Mouse (Mus musculus) liver, adult 2 months (tissue): ENCODE measurements around the gene Zfp697. TPM values are rescaled to one million over a fixed set of nuclear protein-coding genes. Genes with fewer than 3 reads are reported as not detected.
A peak's percentile ranks its signal among the peaks of the same experiment; 100 is the strongest.

Experiments
- DNase-seq: peaks from one replicate; pipeline ENCODE4 v3.0.0-alpha.2; 2011; ENCODE audit warnings: low read depth, low spot score; ENCODE audit errors: extremely low read depth
- H3K27ac ChIP-seq: fragments of 200-500 bp; replicated peaks from 2 replicates; pipeline ENCODE4 v1.5.1; 2012; ENCODE audit warnings: low read depth, mild to moderate bottlenecking, control low read depth, inconsistent platforms, low read length; ENCODE audit not compliant: insufficient read depth
- H3K27me3 ChIP-seq: fragments of 200-500 bp; 2 replicates; pipeline ENCODE4 v1.6.1; 2012; ENCODE audit warnings: mild to moderate bottlenecking, moderate library complexity, low read length, inconsistent platforms; ENCODE audit not compliant: control insufficient read depth, insufficient read depth
- H3K36me3 ChIP-seq: fragments of 200-500 bp; 2 replicates; pipeline ENCODE4 v1.6.1; 2012; ENCODE audit warnings: low read length, inconsistent platforms; ENCODE audit not compliant: control insufficient read depth, insufficient read depth
- H3K4me1 ChIP-seq: fragments of 200-500 bp; 2 replicates; pipeline ENCODE4 v1.6.1; 2011; ENCODE audit warnings: low read length; ENCODE audit not compliant: control insufficient read depth, insufficient read depth
- H3K4me3 ChIP-seq: fragments of 200-500 bp; 2 replicates; pipeline ENCODE4 v1.5.1; 2011; ENCODE audit warnings: low read depth, mild to moderate bottlenecking, control low read depth, low read length, moderate library complexity; ENCODE audit not compliant: insufficient read depth
- H3K79me2 ChIP-seq: fragments of 200-500 bp; 2 replicates; pipeline ENCODE4 v1.6.1; 2012; ENCODE audit warnings: inconsistent platforms, mild to moderate bottlenecking, low read length, moderate library complexity; ENCODE audit not compliant: control insufficient read depth, insufficient read depth
- H3K9ac ChIP-seq: fragments of 200-500 bp; 2 replicates; pipeline ENCODE4 v1.6.1; 2012; ENCODE audit warnings: low read depth, mild to moderate bottlenecking, control low read depth, inconsistent platforms, low read length
- CTCF ChIP-seq: fragments of 200-500 bp; IDR thresholded peaks from 2 replicates; pipeline ENCODE4 v1.5.1; 2011; ENCODE audit warnings: low read depth, low read length, control low read depth
- POLR2A ChIP-seq: fragments of 200-500 bp; IDR thresholded peaks from 2 replicates; pipeline ENCODE4 v1.6.1; 2011; ENCODE audit warnings: low read length, control low read depth; ENCODE audit not compliant: insufficient read depth; ENCODE audit errors: extremely low read depth
- WGBS: fragments of 180-500 bp; shearing (Covaris S2); methylation state at CpG from one replicate; pipeline ENCODE4 v1.1.7; 2018; 5-methylcytosine and 5-hydroxymethylcytosine counted together
- polyA plus RNA-seq: library from polyadenylated mRNA; depleted of rRNA; stranded (reverse); fragments of >200 nt; gene quantifications from 2 replicates; pipeline ENCODE4 v1.2.3, GENCODE M21; 2012
- total RNA-seq: library from RNA; depleted of rRNA; stranded (reverse); fragments of >200 nt; gene quantifications from 2 replicates; pipeline ENCODE4 v1.2.3, GENCODE M21; 2014

Gene Zfp697
- total and polyA plus RNA-seq, 2 experiments: 1.2 to 1.3 TPM

DNA sequence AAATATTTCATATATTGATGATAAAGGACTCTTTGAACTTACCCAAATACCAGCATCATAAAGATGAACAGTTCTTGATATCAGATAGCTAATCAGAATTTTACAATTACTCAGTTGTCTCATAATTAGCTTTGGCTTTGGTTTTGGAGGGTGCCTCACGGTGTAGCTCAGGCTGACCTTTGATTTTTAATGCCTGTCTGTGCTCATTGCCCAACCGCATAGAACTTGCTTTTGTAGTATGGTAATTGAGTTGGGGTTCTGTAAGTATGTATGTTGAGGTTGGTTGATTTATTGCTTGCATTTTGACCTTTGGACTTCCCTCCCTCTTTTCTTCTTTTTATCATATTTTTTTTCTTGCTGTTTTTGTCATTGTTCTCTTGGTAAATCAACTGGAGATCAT lies 31.5 kb downstream of the Zfp697 start:
- DNase-seq: no peak
- Histone ChIP-seq H3K4me3 (no peak overlapping the region), H3K4me1 (no peaks in the 10 kb centered on the region; the same call in 1 of the 2 replicates), H3K27me3 (no peaks in the 10 kb centered on the region), H3K79me2 (no peaks in the 10 kb centered on the region), H3K36me3 (no peaks in the 10 kb centered on the region), H3K9ac (no peak overlapping the region), H3K27ac (no peak overlapping the region)
- TF ChIP-seq POLR2A (no peak), CTCF (no peak)
- WGBS: 42% methylated on average over 2 of the region's 2 CpGs

DNA sequence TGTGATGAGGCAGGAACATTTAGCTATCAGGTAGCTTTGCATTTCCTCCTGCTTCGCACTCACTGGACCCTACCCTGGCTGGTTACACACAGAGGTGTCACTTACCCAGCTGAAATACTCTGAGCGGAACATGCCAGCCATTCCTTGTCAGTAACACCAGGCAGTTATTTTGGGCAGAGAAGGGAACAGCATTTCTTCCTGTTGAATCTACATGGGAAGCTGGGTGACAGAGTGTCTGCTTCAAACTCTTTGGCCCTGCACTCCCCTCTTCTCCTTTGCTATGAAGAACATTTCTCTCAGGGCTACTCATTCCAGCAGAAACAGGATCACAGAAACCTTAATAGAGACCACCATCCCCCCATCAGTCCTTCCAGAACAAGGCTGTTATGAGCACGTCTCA lies 32.0 kb downstream of the Zfp697 start:
- no peak for DNase-seq
- WGBS: 83% methylated on average over 3 of the region's 3 CpGs
- H3K27ac ChIP-seq: no peak overlapping the region

DNA sequence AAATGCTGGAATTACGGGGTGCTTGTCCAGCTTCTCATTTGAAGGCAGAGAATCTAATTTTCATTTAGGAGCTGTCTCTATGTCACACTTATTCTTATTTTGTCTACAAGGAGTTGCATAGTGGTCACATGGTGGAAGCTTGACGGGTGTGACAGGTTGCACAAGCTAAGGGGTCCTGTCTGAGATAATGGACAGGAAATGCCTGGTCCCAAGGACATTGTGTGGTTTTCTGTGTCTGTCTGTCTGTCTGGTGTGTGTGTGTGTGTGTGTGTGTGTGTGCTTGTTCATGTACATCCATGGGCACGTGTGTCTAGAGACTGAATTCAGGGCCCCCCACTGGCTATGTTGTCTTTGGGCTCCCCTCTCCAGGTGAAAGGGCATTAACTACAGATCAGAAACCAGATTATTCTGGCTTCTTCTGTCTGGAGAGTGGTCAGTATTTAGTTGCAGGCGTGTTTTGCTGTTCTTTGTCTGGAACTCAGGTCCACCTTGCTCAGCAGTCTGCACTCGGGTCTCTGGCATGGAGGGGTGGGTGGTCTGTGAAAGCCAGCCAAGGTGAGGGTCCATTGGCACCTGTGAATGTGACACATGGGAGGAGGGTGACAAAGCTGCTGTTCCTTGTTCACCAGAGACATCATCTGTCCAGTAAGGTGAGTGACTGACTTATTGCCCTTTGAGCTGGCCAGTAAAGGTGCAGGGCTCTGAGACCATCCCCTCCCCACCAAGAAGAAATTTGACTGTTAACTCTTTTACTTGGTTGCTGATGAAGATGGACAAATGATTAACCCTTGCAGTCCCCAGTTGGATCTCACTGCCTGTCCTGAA lies 34.4 kb downstream of the Zfp697 start:
- TF ChIP-seq CTCF (no peak), POLR2A (no peak)
- DNase-seq: no peak
- Histone ChIP-seq H3K4me1 (no peaks in the 10 kb centered on the region; the same call in 1 of the 2 replicates), H3K27me3 (no peaks in the 10 kb centered on the region), H3K79me2 (no peaks in the 10 kb centered on the region), H3K36me3 (no peaks in the 10 kb centered on the region), H3K9ac (no peak overlapping the region), H3K4me3 (no peak overlapping the region), H3K27ac (no peak overlapping the region)
- WGBS: 76% methylated on average over 5 of the region's 5 CpGs

More for the DNA sequence above, 32.0 kb downstream of the Zfp697 start:
- H3K79me2 ChIP-seq: no peaks in the 10 kb centered on the region
- no peak overlapping the region for H3K9ac ChIP-seq
- H3K36me3 ChIP-seq: no peaks in the 10 kb centered on the region
- H3K4me3 ChIP-seq: no peak overlapping the region
- no peak for TF ChIP-seq POLR2A
- no peak for TF ChIP-seq CTCF
- no peaks in the 10 kb centered on the region; the same call in 1 of the 2 replicates for H3K4me1 ChIP-seq
- H3K27me3 ChIP-seq: no peaks in the 10 kb centered on the region

DNA sequence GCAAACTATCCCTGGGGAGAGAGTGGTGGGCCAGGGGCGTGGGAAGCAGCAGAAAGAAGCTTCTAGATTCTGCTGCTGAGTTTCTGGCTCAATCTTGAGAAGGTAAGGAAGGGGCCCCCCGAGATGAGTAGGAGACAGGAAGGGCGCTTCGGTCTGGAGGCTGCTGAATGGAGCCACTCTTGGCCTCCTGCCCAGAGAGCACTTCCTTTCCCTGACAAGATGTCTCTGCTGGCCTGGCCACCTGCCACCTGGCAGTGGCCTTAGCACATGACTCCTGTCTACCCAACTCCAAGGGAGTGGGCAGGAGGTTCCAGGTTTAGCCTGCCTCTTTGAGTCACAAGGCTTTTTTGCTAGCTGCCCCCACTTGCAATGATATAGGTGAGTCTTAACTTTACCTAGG lies 35.1 kb downstream of the Zfp697 start:
- TF ChIP-seq POLR2A (no peak), CTCF (no peak)
- Histone ChIP-seq H3K27me3 (no peaks in the 10 kb centered on the region), H3K4me1 (no peaks in the 10 kb centered on the region; the same call in 1 of the 2 replicates), H3K79me2 (no peaks in the 10 kb centered on the region), H3K27ac (no peak overlapping the region), H3K4me3 (no peak overlapping the region), H3K36me3 (no peaks in the 10 kb centered on the region), H3K9ac (no peak overlapping the region)
- WGBS: 60% methylated on average over 4 of the region's 4 CpGs
- DNase-seq: peak; percentile 22

DNA sequence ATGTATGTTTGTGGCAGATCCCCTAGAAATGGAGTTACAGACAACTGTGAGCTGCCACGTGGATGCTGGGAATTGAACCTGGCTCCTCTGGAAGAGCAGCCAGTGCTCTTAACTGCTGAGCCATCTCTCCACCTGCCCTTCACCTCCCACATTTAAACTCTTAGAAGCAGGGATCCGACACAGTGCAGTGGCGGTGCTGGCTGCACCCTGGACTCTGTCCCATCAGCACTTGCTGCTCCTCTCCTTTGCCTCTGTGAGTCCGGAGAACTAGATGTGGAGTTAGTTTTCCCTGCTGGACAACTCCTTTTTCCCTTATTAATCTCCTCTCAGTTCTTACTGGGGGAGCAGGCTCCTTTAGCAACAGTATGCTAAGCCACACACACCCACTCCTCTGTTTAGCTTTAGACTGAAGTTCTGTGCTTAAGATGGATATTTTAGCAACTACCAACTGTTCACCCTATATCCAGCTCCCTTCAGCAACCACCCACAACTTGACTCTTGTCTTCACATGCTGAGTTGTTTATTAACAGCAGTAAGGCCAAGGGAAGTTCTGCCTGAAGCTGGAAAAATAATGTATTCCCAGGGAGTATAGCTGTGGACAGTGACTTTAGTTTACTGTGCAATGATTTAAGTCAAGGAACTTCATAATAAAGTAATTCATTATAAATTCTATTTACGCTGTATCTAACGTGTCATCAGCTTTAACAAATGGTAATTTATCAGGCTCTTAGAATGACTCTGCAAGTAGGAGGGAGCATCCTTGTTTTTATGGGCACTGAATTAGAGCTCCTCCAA lies 36.9 kb downstream of the Zfp697 start:
- 71% methylated on average over 6 of the region's 6 CpGs for WGBS
- TF ChIP-seq POLR2A (no peak), CTCF (no peak)
- Histone ChIP-seq H3K4me1 (no peaks in the 10 kb centered on the region; the same call in 1 of the 2 replicates), H3K36me3 (no peaks in the 10 kb centered on the region), H3K9ac (no peak overlapping the region), H3K27ac (no peak overlapping the region), H3K4me3 (no peak overlapping the region), H3K27me3 (no peaks in the 10 kb centered on the region), H3K79me2 (no peaks in the 10 kb centered on the region)
- DNase-seq: no peak

DNA sequence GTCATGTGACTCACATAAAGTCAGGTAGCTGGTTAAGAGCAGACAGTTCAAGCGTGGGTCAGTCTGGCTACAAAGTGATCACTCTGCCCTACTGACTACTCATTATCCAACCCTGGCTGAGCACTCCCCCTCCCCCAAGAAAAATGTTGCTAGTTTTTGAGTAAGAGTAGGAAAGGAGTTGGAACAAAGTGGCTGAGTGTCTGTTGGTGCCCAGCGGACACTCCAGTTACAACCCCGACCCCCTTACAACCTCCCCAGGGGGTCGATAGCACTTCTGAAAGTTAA lies 37.5 kb downstream of the Zfp697 start:
- no peak for DNase-seq
- WGBS: 69% methylated on average over 4 of the region's 4 CpGs
- TF ChIP-seq POLR2A (no peak), CTCF (no peak)
- Histone ChIP-seq H3K27ac (no peak overlapping the region), H3K9ac (no peak overlapping the region), H3K4me3 (no peak overlapping the region), H3K79me2 (no peaks in the 10 kb centered on the region), H3K36me3 (no peaks in the 10 kb centered on the region), H3K27me3 (no peaks in the 10 kb centered on the region), H3K4me1 (no peaks in the 10 kb centered on the region; the same call in 1 of the 2 replicates)
